Mouse (Mus musculus) intestine, embryonic 15.5 days (tissue): ENCODE data around the gene Pkd1. TPM values are rescaled to one million over a fixed set of nuclear protein-coding genes. Genes with fewer than 3 reads are reported as not detected.
A peak's percentile ranks its signal among the peaks of the same experiment; 100 is the strongest.

Source experiments
- ATAC-seq: fragments of 200-750 bp; cut with Nextera tagmentation; 2 replicates; pipeline ENCODE4 v1.8.0; 2017; ENCODE audit warnings: moderate TSS enrichment, moderate library complexity
- H3K27ac ChIP-seq: fragments of 300-500 bp; sonication (generic); 2 replicates; pipeline ENCODE4 v1.5.1; 2015; ENCODE audit warnings: mild to moderate bottlenecking, inconsistent platforms
- H3K27me3 ChIP-seq: fragments of 300-500 bp; sonication (generic); replicated peaks from 2 replicates; pipeline ENCODE4 v1.6.1; 2015; ENCODE audit warnings: inconsistent platforms
- H3K36me3 ChIP-seq: fragments of 300-500 bp; sonication (generic); 2 replicates; pipeline ENCODE4 v1.6.1; 2015; ENCODE audit warnings: inconsistent platforms
- H3K4me1 ChIP-seq: fragments of 300-500 bp; sonication (generic); replicated peaks from 2 replicates; pipeline ENCODE4 v1.6.1; 2015; ENCODE audit warnings: inconsistent platforms
- H3K4me2 ChIP-seq: fragments of 300-500 bp; sonication (generic); replicated peaks from 2 replicates; pipeline ENCODE4 v1.6.1; 2015; ENCODE audit warnings: mild to moderate bottlenecking, inconsistent platforms
- H3K4me3 ChIP-seq: fragments of 300-500 bp; sonication (generic); replicated peaks from 2 replicates; pipeline ENCODE4 v1.5.1; 2015; ENCODE audit warnings: inconsistent platforms
- H3K9ac ChIP-seq: fragments of 300-500 bp; sonication (generic); 2 replicates; pipeline ENCODE4 v1.6.1; 2015; ENCODE audit warnings: inconsistent platforms
- H3K9me3 ChIP-seq: fragments of 300-500 bp; sonication (generic); 2 replicates; pipeline ENCODE4 v1.6.1; 2016; ENCODE audit warnings: inconsistent platforms
- WGBS: fragments of 180-500 bp; shearing (Covaris S2); methylation state at CpG from one replicate; pipeline ENCODE4 v1.1.7; 2015; 5-methylcytosine and 5-hydroxymethylcytosine counted together
- polyA plus RNA-seq: library from polyadenylated mRNA; unstranded; fragments of >200 nt; fragmentation: Nextera tagmentation; extraction: Ambion mirVana; gene quantifications from 2 replicates; pipeline ENCODE4 v1.2.1, GENCODE M21; 2015

Pkd1 gene
- 16.9 and 17.4 TPM in 2 replicates for polyA plus RNA-seq

DNA sequence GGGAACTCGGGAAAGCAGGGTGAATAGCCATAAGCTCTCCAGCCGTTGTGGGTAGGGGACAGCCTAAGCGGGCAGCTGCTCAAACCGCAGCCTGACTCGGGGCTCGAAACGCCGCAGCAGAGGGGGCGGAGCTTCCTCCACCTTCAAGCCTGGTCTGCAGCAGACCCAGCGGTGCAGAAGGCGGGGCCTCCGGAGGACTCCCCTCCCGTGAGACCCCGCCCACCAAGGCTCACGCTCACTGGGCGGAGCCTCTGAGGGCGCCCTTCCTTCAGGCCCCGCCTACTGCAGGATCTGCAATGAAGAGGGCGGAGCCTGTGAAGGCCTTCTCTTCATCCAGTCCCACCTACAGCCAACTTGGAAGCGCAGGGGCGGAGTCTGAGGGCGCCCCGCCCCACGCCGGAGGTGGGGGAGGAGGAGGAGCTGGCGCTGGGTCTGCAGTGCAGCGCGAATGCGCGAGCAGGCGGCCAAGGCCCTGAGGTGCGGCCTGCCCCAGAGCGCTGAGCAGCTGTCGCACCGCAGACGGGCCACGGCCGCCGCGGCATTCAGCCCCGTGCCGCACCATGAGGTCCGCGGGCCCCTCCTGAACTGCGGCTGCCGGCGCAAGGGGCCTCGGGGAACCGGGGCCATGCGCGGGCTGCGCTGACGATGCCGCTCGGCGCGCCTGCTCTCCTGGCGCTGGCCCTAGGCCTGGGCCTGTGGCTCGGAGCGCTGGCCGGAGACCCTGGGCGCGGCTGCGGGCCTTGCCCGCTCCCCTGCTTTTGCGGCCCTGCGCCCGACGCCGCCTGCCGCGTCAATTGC, at the start of gene Pkd1:
Pkd1 (plus strand) TSS at position 217 of the 798 bp plus-strand sequence.
- no peaks in the 10 kb centered on the region for H3K9me3 ChIP-seq
- WGBS = under 1% methylated on average over 70 of the region's 72 CpGs
- peak within 1 kb of the TSS; percentile 83 for H3K4me2 ChIP-seq
- peak; percentile 96 for ATAC-seq
- no peaks in the 10 kb centered on the region for H3K36me3 ChIP-seq
- peaks cover 19% of the 10 kb centered on the region for H3K4me1 ChIP-seq
- peak within 1 kb of the TSS; percentile 97 for H3K9ac ChIP-seq
- H3K27me3 ChIP-seq = no peaks in the 10 kb centered on the region
- H3K27ac ChIP-seq = peak within 1 kb of the TSS; percentile 98
- peak within 1 kb of the TSS; percentile 95 for H3K4me3 ChIP-seq

DNA sequence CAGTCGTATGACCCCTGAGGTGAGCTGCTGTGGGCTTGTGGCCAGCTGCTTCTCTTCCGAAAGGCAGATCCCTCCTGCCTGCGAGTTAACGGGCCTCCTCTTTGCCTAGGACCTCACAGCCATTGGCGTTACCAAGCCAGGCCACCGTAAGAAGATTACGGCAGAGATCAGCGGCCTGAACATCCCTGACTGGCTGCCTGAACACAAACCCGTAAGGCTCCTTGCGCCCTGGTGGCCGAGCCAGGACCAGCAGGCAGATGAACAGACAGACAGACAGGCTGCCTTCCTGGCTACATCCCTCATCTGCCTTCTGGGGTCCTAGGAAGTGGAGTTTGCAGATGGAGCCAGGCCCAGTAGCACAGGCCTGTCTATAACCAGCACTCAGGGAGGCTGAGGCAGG, 47.4 kb upstream of the Pkd1 start:
- Histone ChIP-seq H3K36me3 (no peaks in the 10 kb centered on the region), H3K4me1 (peaks cover 8% of the 10 kb centered on the region), H3K9ac (no peak overlapping the region), H3K4me3 (no peak overlapping the region), H3K4me2 (no peak overlapping the region), H3K9me3 (no peaks in the 10 kb centered on the region), H3K27me3 (no peaks in the 10 kb centered on the region), H3K27ac (no peak overlapping the region)
- ATAC-seq = no peak
- WGBS = 35% methylated on average over 11 of the region's 11 CpGs

DNA sequence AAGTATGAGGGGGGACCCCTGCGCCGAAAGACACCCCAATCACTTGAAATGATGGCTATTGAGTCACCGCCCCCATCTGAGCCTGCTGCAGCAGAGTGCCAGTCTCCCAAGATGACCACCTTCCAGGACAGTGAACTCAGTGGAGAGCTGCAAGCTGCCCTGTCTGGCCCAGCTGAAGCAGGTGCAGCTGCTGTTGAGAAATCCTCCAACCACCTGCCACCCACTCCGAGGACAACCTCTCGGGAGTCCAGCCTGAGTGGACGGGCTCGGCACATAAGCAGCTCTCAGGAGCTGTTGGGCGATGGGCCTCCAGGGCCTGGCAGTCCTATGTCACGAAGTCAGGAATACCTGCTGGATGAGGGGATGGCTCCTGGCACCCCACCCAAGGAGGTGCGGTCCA, 45.5 kb upstream of the Pkd1 start:
- no peak for ATAC-seq
- WGBS = 90% methylated on average over 10 of the region's 10 CpGs
- Histone ChIP-seq H3K36me3 (no peaks in the 10 kb centered on the region), H3K9me3 (no peaks in the 10 kb centered on the region), H3K4me3 (no peak overlapping the region), H3K9ac (no peak overlapping the region), H3K27ac (no peak overlapping the region), H3K4me1 (peaks cover 11% of the 10 kb centered on the region), H3K27me3 (no peaks in the 10 kb centered on the region), H3K4me2 (no peak overlapping the region)

DNA sequence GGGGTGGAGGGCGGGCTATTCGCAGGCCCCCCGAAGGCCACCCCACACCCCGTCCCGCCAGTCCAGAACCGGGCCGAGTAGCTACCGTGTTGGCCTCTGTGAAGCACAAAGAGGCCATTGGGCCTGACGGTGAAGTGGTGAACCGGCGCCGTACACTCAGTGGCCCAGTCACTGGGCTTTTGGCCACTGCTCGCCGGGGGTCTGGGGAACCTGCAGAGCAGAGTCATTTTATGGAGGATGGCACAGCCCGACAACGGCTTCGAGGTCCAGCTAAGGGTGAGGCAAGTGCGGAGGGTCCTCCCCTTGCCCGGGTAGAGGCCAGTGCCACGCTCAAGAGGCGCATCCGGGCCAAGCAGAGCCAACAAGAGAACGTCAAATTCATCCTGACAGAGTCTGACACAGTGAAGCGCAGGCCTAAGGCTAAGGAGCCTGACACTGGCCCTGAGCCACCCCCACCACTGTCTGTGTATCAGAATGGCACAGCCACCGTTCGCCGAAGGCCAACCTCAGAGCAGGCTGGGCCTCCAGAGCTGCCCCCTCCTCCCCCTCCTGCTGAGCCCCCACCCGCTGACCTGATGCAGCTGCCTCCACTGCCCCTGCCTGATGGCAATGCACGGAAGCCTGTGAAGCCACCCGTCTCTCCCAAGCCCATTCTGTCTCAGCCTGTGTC, 44.2 kb upstream of the Pkd1 start:
- Histone ChIP-seq H3K27me3 (no peaks in the 10 kb centered on the region), H3K4me2 (no peak overlapping the region), H3K27ac (no peak overlapping the region), H3K36me3 (peaks cover 11% of the 10 kb centered on the region), H3K4me3 (no peak overlapping the region), H3K9me3 (no peaks in the 10 kb centered on the region), H3K4me1 (peaks cover 11% of the 10 kb centered on the region), H3K9ac (no peak overlapping the region)
- ATAC-seq = no peak
- WGBS = 91% methylated on average over 30 of the region's 30 CpGs

DNA sequence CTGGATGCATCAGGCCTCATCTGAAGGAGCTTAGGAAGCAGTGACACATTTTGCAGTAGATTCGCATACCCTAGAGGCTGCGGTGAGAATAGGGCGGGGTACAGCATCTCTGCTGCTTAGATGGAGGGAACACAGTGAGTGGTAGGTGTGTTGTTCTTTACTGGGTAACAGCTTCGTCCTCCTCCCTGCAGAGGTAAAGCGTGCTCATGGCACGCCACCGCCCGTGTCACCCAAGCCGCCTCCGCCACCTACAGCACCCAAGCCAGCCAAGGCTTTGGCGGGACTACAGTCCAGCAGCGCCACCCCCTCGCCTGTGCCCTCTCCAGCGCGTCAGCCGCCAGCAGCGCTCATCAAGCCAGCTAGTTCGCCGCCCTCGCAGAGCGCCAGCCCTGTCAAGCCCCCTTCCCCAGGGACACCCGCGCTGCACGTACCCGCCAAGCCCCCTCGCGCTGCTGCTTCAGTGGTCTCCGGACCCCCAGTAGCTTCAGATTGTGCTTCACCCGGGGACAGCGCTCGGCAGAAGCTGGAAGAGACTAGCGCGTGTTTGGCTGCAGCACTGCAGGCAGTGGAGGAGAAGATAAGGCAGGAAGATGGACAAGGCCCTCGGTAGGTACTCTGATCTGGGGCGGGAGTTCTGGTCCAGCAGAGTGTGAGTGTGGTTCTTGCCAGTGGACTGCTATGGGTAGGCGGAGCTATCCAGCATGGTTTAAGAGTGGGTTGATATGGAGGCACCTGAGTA, 43.1 kb upstream of the Pkd1 start:
- Histone ChIP-seq H3K9me3 (no peaks in the 10 kb centered on the region), H3K36me3 (peaks cover 18% of the 10 kb centered on the region), H3K27me3 (no peaks in the 10 kb centered on the region), H3K4me3 (no peak overlapping the region), H3K9ac (no peak overlapping the region), H3K4me1 (peaks cover 11% of the 10 kb centered on the region), H3K27ac (no peak overlapping the region), H3K4me2 (peak overlapping the region; percentile 47)
- 35% methylated on average over 36 of the region's 36 CpGs for WGBS
- ATAC-seq = peak; percentile 49

DNA sequence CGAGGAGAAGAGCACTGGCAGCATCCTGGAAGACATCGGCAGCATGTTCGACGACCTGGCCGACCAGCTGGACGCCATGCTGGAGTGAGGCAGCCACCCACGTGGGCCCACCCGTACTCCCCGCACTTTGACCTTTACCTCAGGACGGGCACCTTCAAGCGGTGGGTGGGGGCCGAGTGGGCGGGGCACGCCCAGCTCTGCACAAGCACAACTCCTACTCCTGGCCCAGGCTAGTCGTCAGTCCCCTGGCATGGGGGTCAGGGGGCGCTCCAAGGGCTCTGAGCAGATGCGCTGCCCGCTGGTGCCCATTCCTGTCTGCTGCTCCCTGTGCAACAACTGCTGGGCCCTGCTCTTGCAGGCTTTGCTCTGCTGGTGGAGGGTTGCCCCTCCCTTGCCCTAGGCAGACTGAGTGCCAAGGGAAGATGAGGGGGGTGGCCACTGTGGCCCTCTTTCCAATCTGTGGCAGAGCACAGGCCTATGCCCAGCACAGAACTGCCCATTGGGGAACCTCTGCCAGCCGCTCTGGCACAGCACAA, 42.4 kb upstream of the Pkd1 start:
- Histone ChIP-seq H3K4me2 (peak overlapping the region; percentile 47), H3K9me3 (no peaks in the 10 kb centered on the region), H3K27ac (no peak overlapping the region), H3K27me3 (no peaks in the 10 kb centered on the region), H3K4me3 (no peak overlapping the region), H3K9ac (no peak overlapping the region), H3K4me1 (peaks cover 11% of the 10 kb centered on the region), H3K36me3 (peaks cover 24% of the 10 kb centered on the region)
- WGBS = 43% methylated on average over 19 of the region's 19 CpGs
- ATAC-seq = peak; percentile 68

DNA sequence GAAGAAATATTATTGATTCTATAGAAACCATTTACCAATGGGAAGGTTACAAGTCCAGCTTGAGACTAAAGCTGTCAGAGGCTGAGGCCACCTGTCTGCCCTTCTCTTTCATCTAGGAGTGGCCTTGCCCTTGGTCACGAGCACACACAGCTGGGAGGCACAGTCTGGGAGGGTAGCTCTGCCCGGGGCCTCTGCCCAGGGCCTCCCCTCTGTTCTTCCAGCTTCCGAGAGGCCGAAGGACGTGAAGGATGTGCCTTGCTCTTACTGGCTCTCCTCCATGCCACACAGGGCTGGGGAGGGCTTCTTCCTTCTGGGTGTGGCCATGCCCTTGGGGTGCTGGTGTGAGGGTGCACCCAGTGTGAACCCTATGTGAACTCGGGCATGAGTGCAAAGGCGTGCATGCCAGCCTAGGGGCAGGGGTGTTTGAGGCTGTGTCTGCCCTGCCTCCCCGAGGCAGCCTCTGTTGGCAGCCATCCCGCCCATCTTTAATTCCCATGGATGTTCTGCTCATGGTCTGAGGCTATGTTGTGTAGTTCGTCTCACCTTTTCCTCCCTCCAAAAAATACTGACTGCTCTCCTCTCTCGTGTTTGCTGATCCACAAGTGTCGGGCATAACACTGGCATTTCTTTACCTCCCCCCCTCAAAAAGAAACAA, 41.7 kb upstream of the Pkd1 start:
- no peak overlapping the region for H3K27ac ChIP-seq
- 81% methylated on average over 12 of the region's 12 CpGs for WGBS
- peaks cover 11% of the 10 kb centered on the region for H3K4me1 ChIP-seq
- peak; percentile 32 for ATAC-seq
- H3K4me2 ChIP-seq = no peak overlapping the region
- peaks cover 28% of the 10 kb centered on the region for H3K36me3 ChIP-seq
- H3K27me3 ChIP-seq = no peaks in the 10 kb centered on the region
- no peak overlapping the region for H3K4me3 ChIP-seq
- no peaks in the 10 kb centered on the region for H3K9me3 ChIP-seq
- H3K9ac ChIP-seq = no peak overlapping the region

DNA sequence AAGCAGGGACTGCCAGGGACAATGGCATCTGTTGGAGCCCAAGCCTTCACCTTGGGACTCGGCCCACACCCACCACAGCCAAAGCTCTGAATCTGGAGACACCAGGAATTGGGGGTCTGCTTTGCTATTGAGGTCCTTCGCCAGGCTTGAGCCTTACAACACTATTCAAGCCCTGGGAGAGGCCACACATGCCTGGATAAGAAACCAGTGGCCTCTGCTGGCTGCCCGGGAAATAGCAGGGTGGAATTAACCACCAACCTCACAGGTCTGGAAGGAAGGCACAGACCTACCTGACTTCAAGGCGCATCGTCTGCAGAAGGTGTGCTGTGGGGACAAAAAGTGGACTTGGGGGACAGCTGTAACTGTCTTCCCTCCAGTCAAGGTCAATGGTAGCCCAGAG, 36.0 kb upstream of the Pkd1 start:
- ATAC-seq = peak; percentile 58
- H3K27ac ChIP-seq = no peak overlapping the region
- 48% methylated on average over 5 of the region's 5 CpGs for WGBS
- no peak overlapping the region for H3K9ac ChIP-seq
- H3K36me3 ChIP-seq = peaks cover 65% of the 10 kb centered on the region
- H3K27me3 ChIP-seq = no peaks in the 10 kb centered on the region
- H3K4me2 ChIP-seq = peak overlapping the region; percentile 22; the same call in 1 of the 2 replicates
- no peaks in the 10 kb centered on the region for H3K9me3 ChIP-seq
- no peaks in the 10 kb centered on the region for H3K4me1 ChIP-seq
- H3K4me3 ChIP-seq = no peak overlapping the region

DNA sequence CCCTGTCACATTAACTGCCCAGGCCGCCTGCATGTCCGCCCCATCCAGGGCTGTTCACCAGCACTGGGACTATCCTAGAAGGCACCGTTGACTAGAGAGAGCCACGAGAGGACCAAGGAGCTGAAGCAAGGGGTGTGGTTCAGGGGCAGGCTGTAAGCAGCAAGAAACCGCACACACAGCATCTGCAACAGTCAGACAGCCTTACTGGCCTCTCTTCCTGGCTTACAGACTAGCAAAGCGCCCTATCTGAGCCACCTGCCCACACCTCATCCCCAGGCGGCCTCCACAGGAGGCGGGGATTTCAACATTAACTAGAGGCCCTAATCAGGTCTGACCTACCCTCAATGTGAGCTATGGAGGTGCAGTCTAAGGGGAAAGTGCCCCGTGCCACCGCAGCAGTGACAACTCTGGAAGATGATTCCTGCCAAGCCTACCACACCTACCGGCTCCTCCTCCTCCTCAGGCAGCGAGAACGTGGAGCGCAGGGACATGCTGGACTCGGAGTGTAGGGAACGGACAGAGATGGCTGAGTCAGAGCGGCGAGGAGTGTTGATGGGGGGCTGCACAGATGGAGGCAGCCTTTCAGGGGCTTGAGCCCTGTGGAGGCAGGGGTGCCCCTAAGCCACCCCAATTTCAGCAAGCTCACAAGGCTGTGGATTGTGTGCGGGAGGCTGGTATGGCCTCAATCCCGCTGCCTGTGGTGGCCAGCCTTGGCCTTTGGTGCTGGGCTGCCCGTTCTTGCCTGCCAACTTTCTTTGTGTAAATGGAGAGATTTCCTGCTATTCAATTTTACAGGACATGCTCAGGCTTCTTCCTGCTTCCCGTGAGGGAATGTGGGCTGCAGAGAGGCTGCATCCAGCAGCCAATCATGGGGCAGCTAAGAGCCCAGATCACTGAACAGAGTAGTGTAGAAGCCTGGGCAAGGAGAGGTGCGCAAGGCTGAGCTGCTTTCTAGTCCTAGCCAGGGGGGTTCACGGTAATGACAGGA, 35.1 kb upstream of the Pkd1 start:
- no peak overlapping the region for H3K4me3 ChIP-seq
- H3K27me3 ChIP-seq = no peaks in the 10 kb centered on the region
- peak; percentile 15; the same call in 1 of the 2 replicates for ATAC-seq
- no peaks in the 10 kb centered on the region for H3K9me3 ChIP-seq
- H3K27ac ChIP-seq = no peak overlapping the region
- H3K9ac ChIP-seq = no peak overlapping the region
- peaks cover 65% of the 10 kb centered on the region for H3K36me3 ChIP-seq
- WGBS = 83% methylated on average over 24 of the region's 24 CpGs
- H3K4me2 ChIP-seq = peak overlapping the region; percentile 22
- H3K4me1 ChIP-seq = no peaks in the 10 kb centered on the region

DNA sequence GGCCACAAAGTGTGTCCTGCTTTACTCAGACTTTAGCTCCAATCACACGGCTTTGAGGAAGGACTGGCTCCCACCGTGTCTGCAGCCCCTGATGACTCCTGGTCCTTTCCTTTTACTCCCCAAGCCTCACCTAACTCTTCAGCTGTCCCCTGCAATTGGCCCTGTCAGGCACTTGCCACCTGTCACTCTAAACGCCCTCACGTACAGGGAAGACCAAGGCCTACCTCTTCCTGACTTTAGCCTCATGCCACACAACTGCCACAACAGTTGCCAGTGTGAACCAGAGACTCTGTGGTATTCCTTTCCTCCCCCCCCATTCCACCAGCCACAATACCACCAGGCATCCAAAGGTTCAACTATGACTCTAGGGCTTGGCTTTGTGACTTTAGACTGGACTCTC, 29.2 kb upstream of the Pkd1 start:
- no peak overlapping the region for H3K4me2 ChIP-seq
- no peaks in the 10 kb centered on the region for H3K9me3 ChIP-seq
- peaks cover 21% of the 10 kb centered on the region; the same call in 1 of the 2 replicates for H3K36me3 ChIP-seq
- H3K4me1 ChIP-seq = peaks cover 10% of the 10 kb centered on the region
- no peak overlapping the region for H3K9ac ChIP-seq
- ATAC-seq = no peak
- H3K27ac ChIP-seq = no peak overlapping the region
- no peak overlapping the region for H3K4me3 ChIP-seq
- WGBS = 81% methylated on average over 4 of the region's 4 CpGs
- H3K27me3 ChIP-seq = no peaks in the 10 kb centered on the region

DNA sequence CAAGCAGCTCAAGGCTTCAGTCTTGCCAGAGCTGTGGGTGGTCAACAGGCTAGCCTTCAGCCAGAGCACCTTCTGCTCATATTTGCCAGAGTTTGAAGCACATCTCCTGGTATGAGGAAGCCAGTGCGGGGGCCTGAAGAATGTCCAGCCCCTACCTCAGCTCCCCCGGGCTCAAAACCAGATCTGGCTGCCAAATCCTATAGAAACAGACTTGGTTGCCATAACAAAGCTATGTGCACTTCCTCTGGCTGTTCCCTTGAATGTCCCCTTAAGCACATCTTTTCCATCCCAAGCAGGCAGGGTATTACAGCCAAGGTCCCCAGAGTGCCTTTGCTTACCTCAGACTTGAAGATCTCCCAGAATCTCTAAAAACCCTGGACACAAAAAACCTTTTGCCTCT, 24.9 kb upstream of the Pkd1 start:
- no peak for ATAC-seq
- Histone ChIP-seq H3K27ac (peak overlapping the region; percentile 36; the same call in 1 of the 2 replicates), H3K4me2 (peak overlapping the region; percentile 22), H3K9me3 (no peaks in the 10 kb centered on the region), H3K27me3 (no peaks in the 10 kb centered on the region), H3K4me1 (peaks cover 29% of the 10 kb centered on the region), H3K36me3 (no peaks in the 10 kb centered on the region), H3K4me3 (no peak overlapping the region), H3K9ac (0 out of 2 replicates have a peak overlapping the region, but pooled peaks have one; percentile 17)
- WGBS = 42% methylated on average over 2 of the region's 2 CpGs
